Mouse (Mus musculus) forebrain, embryonic 16.5 days (tissue): ENCODE data around the gene Tom1. TPM values are rescaled to one million over a fixed set of nuclear protein-coding genes. Genes with fewer than 3 reads are reported as not detected.

ENCODE experiments used
- ATAC-seq: fragments of 200-750 bp; cut with Nextera tagmentation; 2 replicates; pipeline ENCODE4 v1.8.0; 2017; ENCODE audit warnings: mild to moderate bottlenecking, moderate library complexity
- H3K27ac ChIP-seq: fragments of 300-500 bp; sonication (generic); 2 replicates; pipeline ENCODE4 v1.5.1; 2014; ENCODE audit warnings: low read length, control low read depth
- H3K27me3 ChIP-seq: fragments of 300-500 bp; sonication (generic); replicated peaks from 2 replicates; pipeline ENCODE4 v1.6.1; 2014; ENCODE audit warnings: low read length; ENCODE audit not compliant: control insufficient read depth, insufficient read depth
- H3K36me3 ChIP-seq: fragments of 300-500 bp; sonication (generic); 2 replicates; pipeline ENCODE4 v1.6.1; 2014; ENCODE audit not compliant: control insufficient read depth, insufficient read depth
- H3K4me1 ChIP-seq: fragments of 300-500 bp; sonication (generic); replicated peaks from 2 replicates; pipeline ENCODE4 v1.6.1; 2014; ENCODE audit warnings: low read length; ENCODE audit not compliant: control insufficient read depth, insufficient read depth
- H3K4me2 ChIP-seq: fragments of 300-500 bp; sonication (generic); 2 replicates; pipeline ENCODE4 v1.6.1; 2014; ENCODE audit warnings: mild to moderate bottlenecking, low read length, control low read depth
- H3K4me3 ChIP-seq: fragments of 300-500 bp; sonication (generic); replicated peaks from 2 replicates; pipeline ENCODE4 v1.5.1; 2014; ENCODE audit warnings: mild to moderate bottlenecking, low read length, control low read depth
- H3K9ac ChIP-seq: fragments of 300-500 bp; sonication (generic); replicated peaks from 2 replicates; pipeline ENCODE4 v1.6.1; 2014; ENCODE audit warnings: low read depth, low read length, control low read depth
- H3K9me3 ChIP-seq: fragments of 300-500 bp; sonication (generic); 2 replicates; pipeline ENCODE4 v1.6.1; 2016; ENCODE audit warnings: low read length; ENCODE audit not compliant: control insufficient read depth
- WGBS: fragments of 180-500 bp; shearing (Covaris S2); extraction: QIAGEN DNeasy Blood & Tissue Kit; methylation state at CpG from one replicate; pipeline ENCODE4 v1.1.7; 2014; 5-methylcytosine and 5-hydroxymethylcytosine counted together
- polyA plus RNA-seq: library from polyadenylated mRNA; unstranded; fragments of >200 nt; fragmentation: Nextera tagmentation; extraction: Ambion mirVana; gene quantifications from 2 replicates; pipeline ENCODE4 v1.2.1, GENCODE M21; 2015

Tom1 gene
- polyA plus RNA-seq, 1 experiment from 2014 or later: 17.4 TPM

DNA sequence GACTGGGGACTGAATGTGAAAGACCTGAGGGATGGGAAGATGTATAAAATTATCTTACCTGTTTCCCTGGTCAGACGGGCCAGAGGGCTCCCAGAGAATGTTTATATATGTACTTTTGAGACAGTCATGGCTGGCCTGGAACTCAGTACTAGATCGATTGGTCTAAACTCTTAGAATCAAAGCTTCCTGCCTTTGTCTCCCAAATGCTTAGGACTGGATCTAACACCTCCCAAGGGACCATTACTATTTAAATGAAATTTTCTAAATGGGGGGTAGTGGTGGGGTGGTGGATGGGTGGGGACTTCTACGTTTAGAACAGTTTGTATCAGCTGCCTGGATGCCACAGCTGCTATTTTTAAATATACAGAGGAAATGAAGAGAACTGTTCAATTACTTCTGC is 19.5 kb upstream of the Tom1 start:
- Histone ChIP-seq H3K4me2 (no peak overlapping the region), H3K4me1 (no peaks in the 10 kb centered on the region), H3K4me3 (no peak overlapping the region), H3K27ac (no peak overlapping the region), H3K9me3 (no peaks in the 10 kb centered on the region), H3K9ac (no peak overlapping the region), H3K36me3 (peaks cover 5% of the 10 kb centered on the region; the same call in 1 of the 2 replicates), H3K27me3 (no peaks in the 10 kb centered on the region)
- WGBS: 84% methylated on average over 3 of the region's 3 CpGs
- no peak for ATAC-seq

- H3K4me1 ChIP-seq: no peaks in the 10 kb centered on the region
- 47% methylated on average over 2 of the region's 2 CpGs for WGBS
- H3K27ac ChIP-seq: no peak overlapping the region
- 0 out of 2 replicates have a peak, but pooled peaks cover 2% of the 10 kb centered on the region for H3K36me3 ChIP-seq
- ATAC-seq: no peak
- H3K4me2 ChIP-seq: no peak overlapping the region
- no peak overlapping the region for H3K9ac ChIP-seq
- H3K27me3 ChIP-seq: no peaks in the 10 kb centered on the region
- H3K9me3 ChIP-seq: no peaks in the 10 kb centered on the region
- H3K4me3 ChIP-seq: no peak overlapping the region
These were observed 17.5 kb upstream of the Tom1 start for GRCm38 (mm10) chr8:75015981-75016380.

DNA sequence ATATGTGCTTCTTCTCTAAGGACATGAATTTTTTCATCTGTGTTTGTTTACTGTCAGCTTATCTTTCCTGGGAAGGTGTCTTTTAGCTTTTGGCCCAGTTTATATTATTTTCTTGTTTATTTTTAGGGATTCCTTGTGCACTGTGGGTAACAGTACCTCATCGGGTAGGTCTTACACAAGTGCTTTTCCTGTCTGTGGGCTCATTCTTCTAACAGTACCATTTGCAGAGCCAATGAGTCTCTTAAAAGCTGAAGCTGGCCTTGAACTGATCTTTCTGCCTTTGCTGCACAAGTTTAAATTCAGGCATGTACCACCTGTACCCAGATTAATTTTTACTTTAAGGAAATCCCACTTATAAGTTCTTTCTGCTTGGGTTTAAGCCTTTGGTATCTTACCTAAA is 17.1 kb upstream of the Tom1 start:
- H3K27ac ChIP-seq: no peak overlapping the region
- H3K9ac ChIP-seq: no peak overlapping the region
- no peaks in the 10 kb centered on the region for H3K4me1 ChIP-seq
- H3K9me3 ChIP-seq: no peaks in the 10 kb centered on the region
- 97% methylated on average over 1 of the region's 1 CpGs for WGBS
- ATAC-seq: no peak
- H3K4me3 ChIP-seq: no peak overlapping the region
- no peaks in the 10 kb centered on the region for H3K27me3 ChIP-seq
- H3K36me3 ChIP-seq: peaks cover 5% of the 10 kb centered on the region
- no peak overlapping the region for H3K4me2 ChIP-seq

DNA sequence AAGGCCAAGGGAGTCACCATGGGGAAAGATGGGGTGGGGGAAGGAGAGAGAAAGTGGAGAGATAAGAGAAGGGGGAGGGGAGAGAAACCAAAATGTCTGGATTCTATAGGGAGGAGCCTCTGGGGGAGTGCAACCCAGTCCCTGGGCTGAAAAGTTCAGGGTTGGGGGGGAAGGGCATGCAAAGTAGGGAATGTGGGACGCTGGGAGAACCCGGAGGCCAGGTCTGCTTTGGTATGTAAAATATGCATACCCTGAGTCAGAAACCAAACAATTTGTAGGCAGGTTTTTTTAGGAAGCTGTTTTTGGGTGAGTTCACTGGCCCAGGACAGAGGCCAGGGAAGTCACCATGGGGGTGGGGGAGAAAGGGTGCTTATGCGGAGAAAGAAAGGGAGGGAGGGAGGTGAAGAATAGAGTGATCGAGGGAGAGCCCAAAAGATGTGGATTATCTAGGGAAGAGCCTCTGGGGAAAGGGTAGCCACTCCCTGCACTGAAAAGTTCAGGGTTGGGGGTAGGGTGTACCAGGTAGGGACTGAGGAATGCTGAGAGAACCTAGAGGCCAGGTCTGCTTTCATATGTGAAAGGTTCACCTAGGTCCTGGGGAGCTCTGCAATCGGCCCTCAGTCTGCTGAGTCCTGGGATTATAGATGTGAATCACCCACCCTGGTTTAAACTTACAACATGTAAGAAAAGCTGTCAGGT is 15.1 kb upstream of the Tom1 start:
- Histone ChIP-seq H3K4me3 (no peak overlapping the region), H3K4me2 (no peak overlapping the region), H3K36me3 (peaks cover 18% of the 10 kb centered on the region), H3K9ac (no peak overlapping the region), H3K27ac (no peak overlapping the region), H3K27me3 (no peaks in the 10 kb centered on the region), H3K9me3 (no peaks in the 10 kb centered on the region), H3K4me1 (no peaks in the 10 kb centered on the region)
- 42% methylated on average over 5 of the region's 5 CpGs for WGBS
- no peak for ATAC-seq

DNA sequence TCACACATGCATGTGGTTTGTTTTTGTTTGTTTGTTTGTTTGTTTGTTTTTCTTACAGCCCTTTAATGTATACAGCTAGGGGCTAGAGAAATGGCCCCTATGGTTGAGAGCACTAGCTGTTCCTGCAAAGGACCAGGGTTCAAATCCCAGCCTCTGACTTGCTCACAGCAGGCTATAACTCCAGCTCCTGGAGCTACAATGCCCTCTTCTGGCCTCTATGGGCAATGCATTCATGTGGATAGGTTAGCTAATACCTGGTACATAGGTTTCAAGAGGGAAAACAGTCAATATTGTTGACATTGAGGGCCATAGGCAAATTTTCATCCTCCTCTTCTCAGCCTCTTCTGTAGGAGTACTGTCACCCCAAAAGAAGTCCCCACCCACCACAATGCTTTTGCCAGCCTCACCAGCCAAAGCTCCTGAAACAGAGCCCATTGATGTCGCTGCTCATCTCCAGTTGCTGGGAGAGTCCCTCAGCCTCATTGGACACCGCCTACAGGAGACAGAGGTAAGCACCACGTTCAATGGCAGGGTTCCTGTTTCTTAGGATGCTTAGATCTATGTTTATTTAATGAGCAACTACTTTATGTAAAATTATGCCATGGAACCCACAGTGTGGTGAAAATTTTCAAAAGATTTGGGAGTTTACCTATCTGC is 9.7 kb upstream of the Tom1 start:
- H3K9ac ChIP-seq: no peak overlapping the region
- no peak overlapping the region for H3K4me2 ChIP-seq
- H3K27ac ChIP-seq: no peak overlapping the region
- H3K27me3 ChIP-seq: no peaks in the 10 kb centered on the region
- WGBS: 94% methylated on average over 3 of the region's 3 CpGs
- no peak overlapping the region for H3K4me3 ChIP-seq
- no peaks in the 10 kb centered on the region for H3K4me1 ChIP-seq
- peaks cover 47% of the 10 kb centered on the region for H3K36me3 ChIP-seq
- H3K9me3 ChIP-seq: no peaks in the 10 kb centered on the region
- ATAC-seq: no peak

GRCm38 (mm10) chr8:75025809-75026208 is 7.7 kb upstream of the Tom1 start:
- no peak overlapping the region for H3K27ac ChIP-seq
- H3K36me3 ChIP-seq: peaks cover 56% of the 10 kb centered on the region
- H3K4me2 ChIP-seq: no peak overlapping the region
- no peak overlapping the region for H3K9ac ChIP-seq
- no peaks in the 10 kb centered on the region for H3K4me1 ChIP-seq
- no peak overlapping the region for H3K4me3 ChIP-seq
- 92% methylated on average over 4 of the region's 4 CpGs for WGBS
- ATAC-seq: no peak
- H3K9me3 ChIP-seq: no peaks in the 10 kb centered on the region
- no peaks in the 10 kb centered on the region for H3K27me3 ChIP-seq

GRCm38 (mm10) chr8:75030453-75031024 is 3.0 kb upstream of the Tom1 start:
- H3K27me3 ChIP-seq: no peaks in the 10 kb centered on the region
- H3K9me3 ChIP-seq: no peaks in the 10 kb centered on the region
- H3K27ac ChIP-seq: no peak overlapping the region
- no peak overlapping the region for H3K9ac ChIP-seq
- WGBS: 95% methylated on average over 3 of the region's 3 CpGs
- H3K4me1 ChIP-seq: peaks cover 7% of the 10 kb centered on the region
- H3K36me3 ChIP-seq: peaks cover 25% of the 10 kb centered on the region
- H3K4me2 ChIP-seq: no peak overlapping the region
- H3K4me3 ChIP-seq: no peak overlapping the region
- no peak for ATAC-seq

GRCm38 (mm10) chr8:75032961-75033360 is 544 bp upstream of the Tom1 start:
- peaks cover 12% of the 10 kb centered on the region; the same call in 1 of the 2 replicates for H3K36me3 ChIP-seq
- WGBS: 68% methylated on average over 5 of the region's 5 CpGs

DNA sequence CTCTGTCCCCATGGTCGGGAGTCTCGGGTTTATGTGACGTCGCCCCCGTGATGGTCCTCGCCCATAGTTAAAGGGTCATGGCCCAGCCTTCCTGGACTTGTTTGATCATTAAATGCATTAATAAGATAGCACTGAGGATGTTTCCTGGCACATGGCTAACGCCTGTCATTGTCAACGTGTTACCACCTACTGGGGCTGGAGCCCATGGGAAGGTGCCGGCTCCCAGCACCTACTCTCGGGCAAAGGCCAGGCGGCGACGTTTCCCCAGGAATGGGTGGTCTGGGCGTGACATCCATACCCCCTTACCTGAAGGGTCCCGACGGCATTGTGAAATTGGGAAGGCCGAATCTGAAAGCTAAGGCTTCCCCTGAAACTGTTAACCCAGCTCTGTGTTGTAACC is 780 bp downstream of the Tom1 start:
- H3K4me3 ChIP-seq: peak overlapping the region; percentile 72

More at GRCm38 (mm10) chr8:75032961-75033360, 544 bp upstream of the Tom1 start:
- Histone ChIP-seq H3K9ac (peak overlapping the region; percentile 74), H3K27ac (no peak overlapping the region), H3K27me3 (no peaks in the 10 kb centered on the region), H3K9me3 (no peaks in the 10 kb centered on the region), H3K4me1 (peaks cover 7% of the 10 kb centered on the region), H3K4me3 (peak overlapping the region; percentile 72), H3K4me2 (peak overlapping the region; percentile 60)
- no peak for ATAC-seq

More for the DNA sequence above, 780 bp downstream of the Tom1 start:
- Histone ChIP-seq H3K27me3 (no peaks in the 10 kb centered on the region), H3K4me1 (peaks cover 7% of the 10 kb centered on the region), H3K27ac (no peak overlapping the region), H3K4me2 (peak overlapping the region; percentile 65), H3K9me3 (no peaks in the 10 kb centered on the region), H3K36me3 (peaks cover 5% of the 10 kb centered on the region; the same call in 1 of the 2 replicates), H3K9ac (peak overlapping the region; percentile 36)
- WGBS: 2% methylated on average over 17 of the region's 17 CpGs
- no peak; the same call in 1 of the 2 replicates for ATAC-seq
